Mouse (Mus musculus): ENCODE results near the gene Sun2. TPM values are rescaled to one million over a fixed set of nuclear protein-coding genes. Genes with fewer than 3 reads are reported as not detected.

Gene Sun2
- polyA plus RNA-seq, 1 experiment from 2014 or later: 8.6 TPM

DNA sequence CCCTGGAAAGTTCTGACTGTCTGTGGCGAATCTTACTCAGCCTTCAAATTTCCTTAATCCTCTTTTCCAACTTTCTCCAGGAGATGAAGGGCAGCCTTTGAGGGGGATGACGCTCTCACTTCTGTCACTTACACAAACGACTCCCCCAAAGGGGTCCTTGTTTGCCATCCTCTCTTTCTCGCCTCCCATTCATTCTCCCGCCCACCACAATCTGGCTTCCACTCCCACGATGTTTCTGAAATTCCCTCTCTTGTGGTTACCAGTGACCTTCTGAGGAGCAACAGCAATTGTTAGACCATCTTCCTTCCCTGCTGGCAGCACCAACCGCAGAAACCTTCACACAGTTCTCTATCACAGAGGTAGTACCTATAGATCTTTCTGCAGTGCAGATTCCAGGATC, 33.3 kb upstream of the Sun2 start:
- DNase-seq (no peak), ATAC-seq (ENCODE audit: insufficient read depth) (no peak)
- TF ChIP-seq CTCF (IDR thresholded peaks at IDR 0.05; ENCODE audit: low read depth): no peak
- H3K4me1 ChIP-seq (ENCODE audit: insufficient read depth): peaks cover 6% of the 10 kb centered on the region; the same call in 1 of the 2 replicates
- no peak overlapping the region for H3K9ac ChIP-seq
- no peak overlapping the region for H3K27ac ChIP-seq (ENCODE audit: low read depth)
- H3K36me3 ChIP-seq (ENCODE audit: insufficient read depth): no peaks in the 10 kb centered on the region
- no peaks in the 10 kb centered on the region for H3K9me3 ChIP-seq (ENCODE audit: low read depth, low read length)
- no peak overlapping the region for H3K4me2 ChIP-seq
- no peak overlapping the region for H3K4me3 ChIP-seq (ENCODE audit: low read depth, low read length)
- WGBS: 56% methylated on average over 7 of the region's 7 CpGs
- no peaks in the 10 kb centered on the region for H3K27me3 ChIP-seq (ENCODE audit: insufficient read depth, low read length)

DNA sequence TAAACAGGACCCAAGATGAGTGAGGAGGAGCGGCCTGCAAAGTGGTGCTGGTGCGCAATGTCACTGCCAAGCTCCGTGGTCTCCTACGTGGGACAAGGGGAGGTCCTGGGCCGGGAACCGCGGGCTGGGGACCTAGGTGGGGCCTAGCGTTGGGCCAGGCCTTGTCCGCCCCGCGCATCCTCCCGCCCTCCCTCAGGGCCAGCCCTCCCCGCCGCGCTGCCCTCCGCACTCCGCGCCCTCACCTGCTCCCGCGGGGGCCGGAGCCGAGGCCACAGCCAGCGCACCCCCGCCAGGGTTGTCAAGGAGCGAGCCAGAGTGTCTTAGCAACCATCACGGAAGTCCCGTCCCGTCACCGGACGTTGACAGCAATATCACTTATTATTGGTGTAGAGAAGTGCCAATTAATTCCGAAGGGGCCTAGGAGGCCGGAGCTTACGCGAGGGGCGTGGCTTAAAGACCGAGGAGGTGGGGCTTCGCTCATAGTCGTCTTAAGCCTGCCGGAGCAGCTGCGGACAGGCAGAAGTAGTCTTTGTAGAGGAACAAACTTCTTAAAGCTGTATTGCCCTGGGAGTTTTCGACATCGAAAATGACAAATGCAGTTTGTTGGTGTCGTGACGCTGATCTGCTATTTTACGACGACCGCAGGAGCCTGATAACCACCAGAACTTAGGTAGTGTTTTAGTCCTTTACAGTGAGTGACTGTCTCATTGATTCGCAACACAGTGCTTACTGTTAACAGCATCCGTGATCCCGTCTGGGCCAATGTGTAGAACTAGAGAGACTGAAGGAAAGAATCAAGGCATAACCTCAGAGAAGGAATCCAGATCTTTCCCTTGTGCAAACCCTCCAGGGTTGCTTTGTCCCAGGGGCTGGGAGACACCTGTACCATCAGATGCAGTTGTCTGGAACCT, 32.0 kb upstream of the Sun2 start:
- DNase-seq: peak; percentile 100
- Histone ChIP-seq H3K36me3 (ENCODE audit: insufficient read depth) (no peaks in the 10 kb centered on the region), H3K4me1 (ENCODE audit: insufficient read depth) (peaks cover 6% of the 10 kb centered on the region; the same call in 1 of the 2 replicates), H3K9ac (peak overlapping the region; percentile 83), H3K4me2 (peak overlapping the region; percentile 83), H3K27me3 (ENCODE audit: insufficient read depth, low read length) (no peaks in the 10 kb centered on the region), H3K27ac (ENCODE audit: low read depth) (peak overlapping the region; percentile 65), H3K4me3 (ENCODE audit: low read depth, low read length) (peak overlapping the region; percentile 82), H3K9me3 (ENCODE audit: low read depth, low read length) (no peaks in the 10 kb centered on the region)
- peak; percentile 99 for ATAC-seq (ENCODE audit: insufficient read depth)
- under 1% methylated on average over 50 of the region's 50 CpGs for WGBS
- no peak for TF ChIP-seq CTCF (IDR thresholded peaks at IDR 0.05; ENCODE audit: low read depth)

DNA sequence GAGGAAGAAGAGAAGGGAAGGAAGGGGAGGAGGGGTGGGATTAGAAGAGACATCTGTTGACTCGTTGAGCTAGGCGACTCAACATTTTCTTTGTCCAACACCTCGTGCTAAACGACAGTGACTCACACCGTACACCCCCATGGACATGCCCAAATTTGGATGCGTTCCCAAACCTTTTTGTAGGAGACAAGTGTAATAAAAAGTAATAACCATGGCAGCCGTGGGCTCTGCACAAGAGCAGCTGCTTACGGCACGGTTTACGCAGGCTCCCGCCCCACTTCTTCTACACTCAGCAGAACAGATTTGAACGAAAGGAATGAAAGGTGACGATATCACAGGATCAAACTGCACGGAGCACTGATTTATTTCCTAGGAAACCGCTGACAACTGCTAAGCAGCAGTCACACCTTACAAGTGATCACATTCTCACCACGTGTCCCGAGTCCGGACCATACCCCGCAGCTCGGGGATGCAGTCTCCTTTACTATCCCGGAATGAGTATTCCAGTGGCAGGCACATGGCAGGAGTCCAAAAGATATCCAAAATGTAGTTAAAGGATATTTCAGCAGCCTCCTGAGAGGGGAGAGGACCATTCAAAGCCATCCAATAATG, 28.4 kb upstream of the Sun2 start:
- H3K36me3 ChIP-seq (ENCODE audit: insufficient read depth): no peaks in the 10 kb centered on the region
- no peak overlapping the region for H3K27ac ChIP-seq (ENCODE audit: low read depth)
- no peaks in the 10 kb centered on the region for H3K9me3 ChIP-seq (ENCODE audit: low read depth, low read length)
- no peaks in the 10 kb centered on the region for H3K27me3 ChIP-seq (ENCODE audit: insufficient read depth, low read length)
- no peak overlapping the region for H3K4me2 ChIP-seq
- 65% methylated on average over 21 of the region's 21 CpGs for WGBS
- no peak for TF ChIP-seq CTCF (IDR thresholded peaks at IDR 0.05; ENCODE audit: low read depth)
- DNase-seq (no peak), ATAC-seq (ENCODE audit: insufficient read depth) (no peak)
- H3K4me3 ChIP-seq (ENCODE audit: low read depth, low read length): no peak overlapping the region
- H3K9ac ChIP-seq: no peak overlapping the region
- H3K4me1 ChIP-seq (ENCODE audit: insufficient read depth): peaks cover 6% of the 10 kb centered on the region; the same call in 1 of the 2 replicates

GRCm38 (mm10) chr15:79768302-79768701, 26.0 kb upstream of the Sun2 start:
- no peak for DNase-seq
- no peak for ATAC-seq (ENCODE audit: insufficient read depth)
- no peak overlapping the region for H3K27ac ChIP-seq (ENCODE audit: low read depth)
- WGBS: 57% methylated on average over 6 of the region's 6 CpGs
- H3K4me1 ChIP-seq (ENCODE audit: insufficient read depth): peaks cover 3% of the 10 kb centered on the region; the same call in 1 of the 2 replicates
- no peak for TF ChIP-seq CTCF (IDR thresholded peaks at IDR 0.05; ENCODE audit: low read depth)
- H3K36me3 ChIP-seq (ENCODE audit: insufficient read depth): peaks cover 11% of the 10 kb centered on the region
- H3K4me2 ChIP-seq: no peak overlapping the region
- H3K27me3 ChIP-seq (ENCODE audit: insufficient read depth, low read length): no peaks in the 10 kb centered on the region
- H3K9me3 ChIP-seq (ENCODE audit: low read depth, low read length): no peaks in the 10 kb centered on the region
- H3K9ac ChIP-seq: no peak overlapping the region
- no peak overlapping the region for H3K4me3 ChIP-seq (ENCODE audit: low read depth, low read length)

- 77% methylated on average over 16 of the region's 16 CpGs for WGBS
- H3K27me3 ChIP-seq (ENCODE audit: insufficient read depth, low read length): no peaks in the 10 kb centered on the region
- no peak overlapping the region for H3K4me3 ChIP-seq (ENCODE audit: low read depth, low read length)
- no peak overlapping the region for H3K27ac ChIP-seq (ENCODE audit: low read depth)
- H3K36me3 ChIP-seq (ENCODE audit: insufficient read depth): peaks cover 20% of the 10 kb centered on the region
- H3K9ac ChIP-seq: no peak overlapping the region
- no peaks in the 10 kb centered on the region for H3K9me3 ChIP-seq (ENCODE audit: low read depth, low read length)
- no peak for TF ChIP-seq CTCF (IDR thresholded peaks at IDR 0.05; ENCODE audit: low read depth)
- no peak for ATAC-seq (ENCODE audit: insufficient read depth)
- H3K4me2 ChIP-seq: no peak overlapping the region
- H3K4me1 ChIP-seq (ENCODE audit: insufficient read depth): no peaks in the 10 kb centered on the region
- DNase-seq: no peak
These were observed 25.1 kb upstream of the Sun2 start for GRCm38 (mm10) chr15:79767327-79767961.

GRCm38 (mm10) chr15:79766586-79767071, 24.3 kb upstream of the Sun2 start:
- Histone ChIP-seq H3K4me3 (ENCODE audit: low read depth, low read length) (no peak overlapping the region), H3K4me2 (no peak overlapping the region), H3K9ac (no peak overlapping the region), H3K27ac (ENCODE audit: low read depth) (no peak overlapping the region), H3K27me3 (ENCODE audit: insufficient read depth, low read length) (no peaks in the 10 kb centered on the region), H3K4me1 (ENCODE audit: insufficient read depth) (no peaks in the 10 kb centered on the region), H3K9me3 (ENCODE audit: low read depth, low read length) (no peaks in the 10 kb centered on the region), H3K36me3 (ENCODE audit: insufficient read depth) (peaks cover 23% of the 10 kb centered on the region)
- ATAC-seq (ENCODE audit: insufficient read depth) (no peak), DNase-seq (peak; percentile 17)
- WGBS: 73% methylated on average over 10 of the region's 10 CpGs
- TF ChIP-seq CTCF (IDR thresholded peaks at IDR 0.05; ENCODE audit: low read depth): no peak

GRCm38 (mm10) chr15:79766168-79766567, 23.8 kb upstream of the Sun2 start:
- WGBS: 50% methylated on average over 9 of the region's 10 CpGs
- no peak for TF ChIP-seq CTCF (IDR thresholded peaks at IDR 0.05; ENCODE audit: low read depth)
- Histone ChIP-seq H3K9ac (no peak overlapping the region), H3K4me1 (ENCODE audit: insufficient read depth) (no peaks in the 10 kb centered on the region), H3K27me3 (ENCODE audit: insufficient read depth, low read length) (no peaks in the 10 kb centered on the region), H3K36me3 (ENCODE audit: insufficient read depth) (peaks cover 23% of the 10 kb centered on the region), H3K4me2 (no peak overlapping the region), H3K9me3 (ENCODE audit: low read depth, low read length) (no peaks in the 10 kb centered on the region), H3K27ac (ENCODE audit: low read depth) (no peak overlapping the region), H3K4me3 (ENCODE audit: low read depth, low read length) (no peak overlapping the region)
- ATAC-seq (ENCODE audit: insufficient read depth) (no peak), DNase-seq (no peak)
